Mouse (Mus musculus): ENCODE data around the gene Mettl24.

Mettl24 gene

DNA sequence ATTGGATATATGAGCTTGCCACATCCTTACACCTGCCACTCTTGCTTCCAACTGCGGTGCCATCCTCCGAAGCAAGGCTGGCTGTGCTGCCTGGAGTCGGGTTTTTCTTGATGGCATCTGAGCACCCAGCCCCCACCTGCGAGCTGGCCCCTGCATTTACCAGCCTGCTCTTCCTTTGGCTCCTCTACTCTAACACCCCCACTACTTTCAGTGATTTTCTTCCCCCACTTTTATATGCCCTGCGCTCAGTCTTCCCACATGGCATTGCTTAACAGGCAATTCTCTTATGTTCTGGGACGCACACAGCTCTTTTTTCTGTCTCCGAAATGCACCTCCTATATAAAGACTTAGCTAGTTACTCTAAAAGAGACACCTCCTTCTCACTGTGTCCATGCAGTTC, 1.2 kb downstream of the Mettl24 start:
- DNase-seq (ENCODE audit: low read depth) = no peak

DNA sequence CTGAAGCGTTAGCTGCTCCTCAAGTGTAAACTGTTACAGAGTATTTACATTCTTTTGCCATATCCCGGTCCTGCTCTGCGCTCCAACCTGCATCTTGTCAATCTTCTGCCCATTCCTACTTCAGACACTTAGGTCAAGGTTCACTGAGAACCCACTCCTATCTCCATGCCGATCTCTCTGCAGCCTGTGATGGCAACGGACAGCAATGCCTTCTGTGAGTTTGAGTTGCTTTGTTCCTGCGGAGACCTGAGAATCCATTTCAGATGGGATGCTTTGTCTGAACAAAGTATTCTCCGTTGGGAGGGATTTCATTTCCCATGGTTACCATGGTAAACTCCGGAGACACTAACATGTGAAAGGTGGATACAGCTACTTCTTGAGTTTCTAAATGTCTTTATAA, 2.6 kb downstream of the Mettl24 start:
- no peak for DNase-seq (ENCODE audit: low read depth)

DNA sequence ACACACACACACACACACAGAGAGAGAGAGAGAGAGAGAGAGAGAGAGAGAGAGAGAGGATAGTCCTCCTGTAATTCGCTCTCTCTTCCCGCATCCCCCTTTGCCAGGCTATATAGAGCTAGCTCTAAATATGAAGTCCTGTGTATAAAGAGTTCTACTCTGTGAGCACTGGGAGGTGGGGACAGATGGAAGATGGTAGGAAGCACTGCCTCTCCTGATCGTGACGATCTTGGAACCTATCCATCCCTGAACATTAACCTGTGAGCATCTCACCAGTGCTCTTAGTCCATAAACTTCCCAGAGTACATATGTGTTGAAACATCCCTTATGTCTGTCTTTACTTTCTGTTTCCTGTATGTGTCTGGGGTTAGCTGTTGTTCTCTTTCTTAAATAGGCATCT, 3.9 kb downstream of the Mettl24 start:
- no peak for DNase-seq (ENCODE audit: low read depth)

DNA sequence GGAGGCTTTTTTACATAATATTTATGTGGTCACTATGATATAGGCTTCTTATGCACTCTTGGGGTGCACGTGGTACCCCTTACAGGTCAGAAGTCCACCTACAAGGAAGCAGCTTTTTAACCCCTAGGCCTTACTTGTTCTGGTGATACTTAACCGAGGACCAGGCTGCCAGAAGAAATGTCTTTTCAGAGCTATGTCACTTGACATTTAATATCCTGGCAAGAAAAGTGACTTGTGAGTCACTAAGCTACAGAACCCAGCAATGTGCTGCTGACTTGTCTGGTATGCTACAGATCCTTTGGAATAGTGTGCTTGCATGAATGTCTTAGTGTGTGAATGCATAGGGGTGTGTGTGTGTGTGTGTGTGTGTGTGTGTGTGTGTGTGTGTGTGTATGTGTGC, 4.3 kb downstream of the Mettl24 start:
- DNase-seq (ENCODE audit: low read depth) = no peak

DNA sequence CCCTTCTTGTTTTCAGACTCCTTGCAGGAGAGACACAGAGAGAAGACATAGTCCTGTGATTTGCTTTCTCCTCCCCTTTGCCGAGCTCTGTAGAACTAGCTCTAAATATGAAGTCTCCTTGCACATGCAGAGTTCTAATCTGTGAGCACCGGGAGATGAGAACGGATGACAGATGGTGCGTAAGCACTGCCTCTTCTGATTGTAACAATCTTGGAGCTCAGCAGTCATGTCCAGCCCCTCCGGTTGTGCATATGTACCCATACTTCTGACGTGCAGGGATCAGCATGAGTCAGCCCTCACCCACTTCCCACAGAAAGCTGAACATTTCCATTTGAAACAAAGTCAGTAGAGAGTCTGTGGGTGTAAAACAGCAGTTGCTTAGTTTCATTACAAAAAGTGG, 5.2 kb downstream of the Mettl24 start:
- DNase-seq (ENCODE audit: low read depth) = no peak

DNA sequence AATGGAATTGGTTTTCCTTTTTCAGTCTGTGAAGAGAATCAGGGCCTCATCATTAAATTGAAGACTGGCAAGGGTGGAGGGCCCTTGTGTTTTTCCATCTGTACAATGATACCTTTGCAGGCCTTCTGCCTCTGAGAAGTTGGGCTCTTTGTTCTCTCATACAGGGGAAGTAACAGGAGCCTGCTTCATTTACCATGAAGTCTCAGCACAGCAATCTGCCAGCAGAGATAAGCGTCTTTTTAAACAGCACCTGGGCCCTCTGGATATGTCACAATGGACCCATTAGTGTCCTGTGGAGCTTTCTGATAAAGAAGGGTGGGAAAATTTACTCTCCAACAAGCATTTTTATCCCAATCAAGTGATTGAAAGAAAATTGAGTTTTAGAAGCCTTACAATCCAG, 5.8 kb downstream of the Mettl24 start:
- no peak for DNase-seq (ENCODE audit: low read depth)

DNA sequence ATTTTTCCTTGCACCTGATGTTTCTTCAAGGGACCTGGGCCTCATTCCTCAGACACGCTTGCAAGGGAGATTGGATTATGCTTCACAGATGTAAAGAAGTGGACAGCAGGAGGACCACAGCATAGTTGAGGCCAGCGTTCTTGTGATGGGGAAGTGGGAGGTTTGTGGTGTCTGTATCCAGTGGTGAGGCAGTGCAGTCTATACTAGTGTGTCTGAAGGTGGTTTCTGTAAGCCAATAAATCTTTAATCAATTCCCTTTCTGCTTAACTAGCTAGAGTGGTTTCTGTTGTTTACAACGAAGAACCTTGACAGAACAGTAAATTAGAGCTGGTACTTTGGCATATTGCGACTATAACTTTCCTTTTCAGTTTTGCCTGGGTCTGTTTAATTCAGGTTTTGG, 15.6 kb downstream of the Mettl24 start:
- DNase-seq (ENCODE audit: low read depth) = no peak

DNA sequence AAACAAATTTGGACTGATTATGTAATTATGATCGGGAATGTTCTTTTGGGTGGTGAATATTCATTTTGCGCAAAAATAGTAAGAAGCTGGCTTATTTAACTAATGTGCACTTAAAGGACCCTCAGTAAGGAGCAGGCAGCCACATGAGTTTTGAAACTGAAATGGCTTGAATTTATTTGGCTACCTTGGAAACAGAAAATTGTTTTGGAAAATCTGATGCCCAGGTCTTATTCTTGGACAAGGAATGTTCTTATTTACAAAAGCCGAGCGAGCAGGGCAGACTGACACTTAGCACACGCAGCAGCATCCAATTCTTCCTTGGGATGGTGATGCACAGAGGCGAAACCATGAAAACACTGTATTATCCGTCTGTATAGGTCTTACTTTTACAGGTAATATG, 28.0 kb downstream of the Mettl24 start:
- DNase-seq (ENCODE audit: low read depth) = no peak

DNA sequence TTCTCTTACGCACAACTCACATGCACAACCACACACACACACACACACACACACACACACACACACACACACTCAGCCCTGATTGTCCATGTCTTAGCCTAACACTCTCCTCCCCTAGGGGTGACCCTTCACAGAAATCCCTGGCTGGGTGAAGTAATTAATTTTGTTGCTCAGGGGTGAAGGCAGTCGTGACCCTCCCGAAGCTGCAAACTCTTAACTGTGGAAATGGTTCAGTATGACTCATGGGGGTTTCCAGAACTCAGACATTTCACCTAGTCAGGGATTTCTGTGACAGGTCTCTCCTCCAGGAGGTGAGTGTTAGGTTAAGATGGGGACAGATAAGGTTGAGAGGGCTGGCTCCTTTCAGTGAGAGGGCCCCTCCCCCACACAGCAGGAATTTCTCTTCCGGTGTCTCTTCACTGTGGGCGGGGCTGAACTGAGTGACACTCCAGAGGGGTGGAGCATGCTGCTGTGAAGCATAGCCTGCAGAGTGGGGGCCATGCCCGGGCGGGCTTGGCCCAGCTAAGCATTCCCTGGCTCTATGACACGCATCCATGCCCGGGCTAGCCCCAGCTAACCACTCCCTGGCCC, 30.0 kb downstream of the Mettl24 start:
- peak; percentile 32 for DNase-seq (ENCODE audit: low read depth)

DNA sequence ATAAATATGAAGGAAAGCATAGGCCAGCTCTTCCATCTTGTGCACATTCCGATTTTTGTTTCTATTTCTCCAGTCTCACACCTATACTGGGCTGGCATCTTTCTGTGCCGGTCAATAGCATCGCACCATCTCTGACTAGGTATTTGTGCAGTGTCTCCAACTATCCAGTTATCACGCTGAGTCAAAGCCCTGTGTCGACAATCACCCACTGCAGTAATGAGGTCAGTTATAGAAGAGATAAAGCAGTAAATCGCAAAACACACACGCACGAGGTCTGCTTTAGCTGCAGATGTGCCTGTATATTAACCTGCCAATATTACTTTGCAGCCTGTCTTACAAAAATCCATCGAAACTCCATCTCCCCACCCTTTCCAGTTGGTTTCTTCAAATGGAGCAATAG, 30.7 kb downstream of the Mettl24 start:
- no peak for DNase-seq (ENCODE audit: low read depth)

DNA sequence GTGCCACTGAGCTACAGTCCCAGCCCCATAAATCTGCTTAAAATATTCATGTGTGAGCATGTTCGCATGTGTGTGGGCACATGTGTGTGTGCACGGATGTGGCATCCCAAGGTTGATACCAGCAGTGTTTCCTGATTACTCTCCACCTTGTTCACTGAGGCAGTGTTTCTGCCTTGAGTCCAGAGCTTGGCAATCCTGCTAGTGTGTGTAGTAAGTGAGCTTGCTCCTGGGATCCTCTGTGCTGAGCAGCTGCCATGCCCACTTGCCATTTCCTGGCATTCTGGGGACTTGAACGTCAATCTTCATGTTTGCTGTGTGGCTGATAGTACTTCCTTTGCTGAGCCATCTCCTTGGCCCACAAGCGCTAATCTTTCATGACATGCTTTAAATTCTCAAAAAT, 32.1 kb downstream of the Mettl24 start:
- DNase-seq (ENCODE audit: low read depth) = no peak

DNA sequence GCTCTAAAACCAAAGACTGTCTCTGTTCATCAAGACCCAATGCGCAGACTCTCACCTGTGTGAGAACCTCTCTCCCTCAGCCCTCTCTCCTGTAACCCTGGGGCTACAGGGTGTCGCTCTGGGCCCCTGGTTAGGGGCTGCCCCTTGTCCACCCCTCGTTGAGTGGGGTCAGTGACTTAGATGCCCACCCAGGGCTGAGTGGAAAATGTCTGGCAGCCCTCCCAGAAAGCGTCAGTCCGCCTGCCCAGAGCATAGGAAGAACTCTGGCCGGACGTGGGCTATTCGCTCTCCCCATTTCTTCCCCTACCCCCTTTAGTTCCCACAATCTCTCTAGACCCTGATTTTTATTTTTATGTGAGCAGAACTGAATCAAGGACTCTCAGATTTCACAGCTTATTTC, 33.2 kb downstream of the Mettl24 start:
- DNase-seq (ENCODE audit: low read depth) = no peak

DNA sequence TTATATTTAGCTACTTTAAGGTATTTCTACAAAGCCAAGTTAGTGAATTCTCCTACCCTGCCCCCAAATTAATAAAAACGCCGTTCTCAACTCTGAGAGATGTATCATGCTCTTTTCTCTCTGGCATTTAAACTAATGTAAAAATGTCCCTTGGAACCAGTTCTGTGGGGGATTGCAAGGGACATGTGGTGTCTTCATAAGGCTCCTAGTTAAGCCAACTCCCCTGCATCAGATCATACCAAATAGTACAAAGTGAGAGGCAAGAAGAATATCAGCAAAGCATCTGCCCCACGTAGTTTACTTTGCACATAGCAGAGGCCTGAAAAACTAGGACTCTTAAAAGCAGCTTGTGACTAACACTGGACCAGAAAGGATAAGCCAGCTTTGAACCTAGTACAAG, 33.6 kb downstream of the Mettl24 start:
- DNase-seq (ENCODE audit: low read depth) = no peak

DNA sequence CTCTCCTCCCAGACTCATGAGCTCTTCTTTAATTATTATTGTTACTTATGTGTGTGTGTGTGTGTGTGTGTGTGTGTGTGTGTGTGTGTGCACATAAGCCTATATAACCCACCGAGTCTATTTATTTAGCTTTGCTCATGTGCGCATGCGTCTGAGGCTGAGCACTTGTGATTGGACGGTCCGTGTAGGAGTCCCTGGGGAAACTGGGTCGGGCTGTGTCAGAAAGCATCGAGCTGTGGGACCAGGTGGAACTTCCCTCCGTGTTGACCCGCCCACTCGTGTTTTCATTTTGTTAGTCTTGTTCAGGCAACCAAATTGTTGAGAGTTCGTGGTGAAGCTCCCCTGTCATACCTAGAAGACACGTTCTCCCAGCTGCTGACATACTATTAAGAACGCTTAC, 35.3 kb downstream of the Mettl24 start:
- DNase-seq (ENCODE audit: low read depth) = no peak

DNA sequence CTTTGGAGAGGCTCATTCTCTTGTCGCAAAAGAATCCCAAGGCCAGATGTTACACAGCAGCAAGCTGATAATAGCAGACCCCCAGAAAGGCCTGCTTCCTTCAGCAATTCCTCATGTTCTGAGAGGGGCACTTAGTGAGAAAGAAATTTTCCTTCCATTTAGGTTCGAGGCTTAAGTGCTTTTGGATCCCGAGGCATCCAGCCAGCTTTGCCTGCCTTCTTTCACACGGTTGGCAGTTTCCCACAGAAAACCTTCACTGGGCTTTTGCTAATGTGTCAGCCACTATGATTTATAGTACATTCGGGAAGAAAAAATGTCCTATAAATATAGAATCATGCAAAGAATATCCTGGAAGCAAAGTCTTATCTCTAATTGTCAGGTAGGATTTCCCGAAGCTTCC, 36.0 kb downstream of the Mettl24 start:
- DNase-seq (ENCODE audit: low read depth) = peak; percentile 13

DNA sequence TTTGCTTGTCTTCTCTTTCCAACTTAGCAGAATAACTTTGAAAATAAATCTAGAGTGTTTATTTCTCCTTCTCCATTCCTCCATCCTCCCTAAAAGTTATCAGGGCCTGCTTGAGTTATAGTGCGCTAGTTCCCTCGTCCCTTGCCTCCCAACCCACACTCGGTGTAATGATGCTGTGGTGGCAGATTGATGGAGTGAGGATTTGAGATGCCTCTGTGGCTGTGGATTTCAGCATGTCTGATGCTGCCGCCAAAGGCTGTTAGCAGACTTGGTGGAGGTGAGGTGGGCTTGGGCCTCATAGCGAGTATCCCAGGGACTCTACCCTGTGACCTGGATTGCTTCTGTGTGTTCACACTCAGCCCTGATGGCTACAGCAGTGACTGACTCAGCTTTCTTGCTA, 37.8 kb downstream of the Mettl24 start:
- no peak for DNase-seq (ENCODE audit: low read depth)

DNA sequence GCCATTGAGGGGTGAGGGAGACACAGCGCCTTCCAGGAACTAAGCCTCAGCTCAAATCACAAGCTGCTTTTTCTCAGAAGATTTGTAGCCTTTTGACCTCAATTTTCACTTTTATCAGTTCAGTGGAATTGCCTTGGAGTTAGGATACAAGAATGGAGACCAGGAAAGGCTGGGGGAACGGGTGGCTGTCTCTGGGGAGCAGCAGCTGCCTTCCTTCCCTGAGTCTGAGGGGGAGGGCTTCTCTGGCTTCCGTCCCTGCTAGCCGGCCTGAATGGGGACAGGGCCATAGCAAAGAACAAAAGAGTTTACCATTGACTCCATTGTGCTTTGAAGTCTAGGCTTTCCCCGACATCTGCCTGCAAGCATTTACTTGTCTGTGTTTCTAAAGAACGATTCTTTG, 41.3 kb downstream of the Mettl24 start:
- DNase-seq (ENCODE audit: low read depth) = no peak

DNA sequence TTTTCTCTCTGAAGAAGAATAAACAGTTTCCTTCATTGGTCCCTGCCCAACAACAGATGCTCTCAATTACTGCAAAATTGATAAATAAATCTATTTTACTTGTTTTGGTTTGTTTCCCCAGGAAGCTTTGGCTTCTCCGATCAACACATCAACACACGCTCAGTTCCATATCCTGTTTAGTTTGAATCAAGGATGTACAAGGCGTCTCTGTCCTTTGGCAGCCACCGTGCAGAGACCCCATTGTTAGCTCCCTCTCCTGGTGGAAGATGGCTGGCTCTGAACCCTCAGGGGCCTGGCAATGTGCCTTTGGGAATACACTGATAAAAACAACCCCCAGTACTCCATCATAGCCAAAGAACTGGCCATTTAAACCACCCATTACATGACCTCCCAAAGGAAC, 42.0 kb downstream of the Mettl24 start:
- no peak for DNase-seq (ENCODE audit: low read depth)

DNA sequence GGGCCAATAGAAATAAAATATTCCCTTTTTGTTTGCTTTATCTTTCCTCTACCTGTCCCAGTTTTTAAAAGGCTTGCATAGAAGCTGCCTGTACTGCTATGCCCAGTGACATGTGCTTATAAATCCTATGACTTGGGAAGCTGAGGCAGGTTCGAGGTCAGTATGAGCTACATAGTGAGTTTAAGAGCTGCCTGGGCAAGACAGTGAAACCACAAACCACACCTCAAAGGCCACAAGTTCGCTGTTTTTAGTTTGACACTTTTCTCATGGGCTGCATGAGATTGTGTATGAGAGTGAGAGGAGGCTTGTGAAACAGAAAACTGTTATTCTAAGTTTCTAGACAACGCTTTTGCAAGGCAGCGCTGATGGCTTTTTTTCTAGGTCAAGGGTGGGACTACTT, 42.4 kb downstream of the Mettl24 start:
- no peak for DNase-seq (ENCODE audit: low read depth)

DNA sequence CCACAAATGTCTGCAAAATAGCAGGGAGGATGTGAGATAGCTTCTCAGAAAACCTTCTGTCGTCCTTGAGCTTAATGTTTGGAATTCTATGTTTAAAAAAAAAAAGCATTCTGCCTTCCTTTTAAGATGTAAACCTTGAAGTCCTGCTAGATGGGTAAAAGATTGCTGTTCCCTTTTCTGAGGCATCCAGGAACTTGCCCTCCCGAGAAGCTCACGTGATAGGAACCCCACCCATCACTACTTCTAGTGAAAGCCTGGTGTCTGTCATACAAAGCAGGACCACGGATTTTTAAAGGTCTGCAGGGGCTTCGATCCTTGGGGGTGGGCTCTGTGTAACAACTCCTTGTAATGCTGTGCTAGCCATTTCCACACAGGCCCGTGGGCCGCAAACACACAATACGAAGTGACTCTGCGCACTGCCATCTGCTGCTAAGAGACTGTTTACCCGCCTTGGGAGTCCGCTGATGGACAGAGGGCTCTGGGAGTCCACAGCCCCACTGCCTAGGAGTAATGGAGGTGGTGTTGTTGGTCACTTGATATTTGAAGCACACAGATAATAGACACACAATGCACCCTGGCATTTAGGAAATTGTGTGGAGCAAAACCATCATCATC, 43.3 kb downstream of the Mettl24 start:
- no peak for DNase-seq (ENCODE audit: low read depth)

DNA sequence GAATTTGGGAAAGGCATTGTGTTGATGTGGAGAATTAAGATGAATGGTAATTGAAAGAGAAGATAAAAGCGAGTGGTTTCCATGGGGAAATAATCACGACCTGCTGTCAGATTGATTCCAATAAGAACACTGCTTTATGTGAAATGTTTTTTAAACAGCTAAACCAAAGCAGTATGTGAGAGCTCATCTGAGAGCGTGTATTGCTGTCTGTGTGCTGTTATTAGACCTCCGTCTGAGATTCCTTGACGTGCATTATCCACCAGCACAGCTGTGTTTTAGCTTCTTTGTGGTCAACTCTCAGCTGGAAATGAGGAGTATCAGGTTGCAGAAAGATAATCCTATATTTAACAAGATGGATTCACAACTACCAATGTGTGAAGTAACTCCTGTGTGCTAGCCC, 43.9 kb downstream of the Mettl24 start:
- no peak for DNase-seq (ENCODE audit: low read depth)

DNA sequence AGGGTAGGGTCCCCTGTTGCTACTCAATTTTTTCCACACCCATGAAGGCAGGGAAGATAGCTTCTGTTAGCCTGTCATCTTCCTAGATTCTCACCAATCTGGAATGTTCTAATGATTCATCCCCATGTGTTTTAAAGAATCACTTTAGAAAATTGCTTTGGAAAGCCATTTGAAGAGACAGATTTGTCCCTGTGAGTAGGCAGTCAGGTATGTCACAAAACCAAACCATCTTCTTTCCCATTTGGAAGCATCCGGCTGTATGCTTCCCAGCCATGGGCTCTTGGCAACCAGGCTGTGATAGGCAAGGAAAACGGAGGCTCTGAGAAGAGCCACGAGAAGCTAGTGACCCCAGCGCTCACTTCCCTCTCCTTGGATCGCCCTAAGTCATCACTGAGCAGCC, 47.1 kb downstream of the Mettl24 start:
- no peak for DNase-seq (ENCODE audit: low read depth)

DNA sequence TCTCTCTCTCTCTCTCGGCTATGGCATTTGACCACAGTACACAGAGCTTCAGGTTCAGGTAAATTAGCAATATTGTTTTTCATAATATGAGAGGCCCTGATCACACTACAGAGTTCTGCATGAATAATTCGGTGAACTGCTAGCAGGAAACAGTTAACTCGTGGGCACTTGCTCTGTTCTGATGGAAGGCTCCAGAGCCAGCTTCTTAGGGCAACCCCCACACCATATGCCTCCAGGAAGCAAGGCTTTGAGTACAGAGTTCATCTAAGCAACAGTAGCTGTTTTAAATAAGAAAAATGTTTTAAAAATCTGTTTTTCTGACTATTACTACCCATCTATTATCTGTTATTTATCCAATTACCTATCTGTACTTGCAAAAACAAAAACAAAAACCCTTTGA, 50.2 kb downstream of the Mettl24 start:
- no peak for DNase-seq (ENCODE audit: low read depth)

DNA sequence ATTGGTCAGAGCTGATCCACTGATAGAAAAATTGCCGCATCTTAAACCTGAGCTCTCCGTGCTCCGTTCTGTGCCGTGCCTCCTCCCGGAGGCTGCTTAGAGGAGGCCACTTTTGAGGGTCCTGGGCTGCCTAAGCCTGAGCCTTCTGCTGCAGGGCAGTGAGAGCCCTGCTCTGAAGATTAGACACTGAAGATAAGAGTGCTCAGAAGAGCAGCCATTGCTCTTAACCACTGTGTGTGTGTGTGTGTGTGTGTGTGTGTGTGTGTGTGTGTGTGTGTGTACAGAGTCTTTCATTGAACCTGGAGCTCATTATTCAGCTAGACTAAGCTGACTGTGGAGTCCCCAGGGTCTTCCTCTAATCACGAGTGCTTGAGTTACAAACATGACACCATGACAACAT, 53.1 kb downstream of the Mettl24 start:
- DNase-seq (ENCODE audit: low read depth) = no peak
